Mouse (Mus musculus): ENCODE results near the gene Slbp. TPM values are rescaled to one million over a fixed set of nuclear protein-coding genes. Genes with fewer than 3 reads are reported as not detected.

The Slbp gene
- total and polyA plus RNA-seq, 3 experiments: 233 to 731 (median 255) TPM

DNA sequence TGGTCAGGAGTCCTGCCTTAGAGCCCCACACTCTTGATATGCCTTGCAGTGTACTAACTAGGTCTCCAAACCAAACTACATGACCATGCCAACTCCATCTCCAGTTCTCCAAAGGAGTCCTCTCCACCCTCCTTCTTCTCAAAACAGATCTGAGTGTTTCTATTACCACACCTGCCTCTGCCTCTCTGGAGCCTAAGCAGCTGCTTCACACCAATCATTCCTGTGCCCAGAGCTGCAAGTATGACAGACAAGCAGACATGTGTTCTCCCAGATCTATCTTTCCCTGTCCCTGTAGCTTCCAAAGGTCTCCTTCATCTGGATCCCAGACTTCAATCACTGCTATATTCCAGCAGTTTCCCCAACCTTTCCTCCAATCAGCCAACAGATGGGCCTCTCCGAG is 4.4 kb upstream of the Slbp start:
- DNase-seq (ENCODE audit: low read depth, low spot score): no peak
- H3K36me3 ChIP-seq (ENCODE audit: control insufficient read depth in 1 of 2, insufficient read depth in 2 of 2, low read length in 2 of 2): peaks cover 10 to 26% of the 10 kb centered on the region in 2 experiments
- peaks cover 0 to 21% of the 10 kb centered on the region in 2 experiments; a peak in 2 of 4 replicates for H3K4me1 ChIP-seq (ENCODE audit: control insufficient read depth in 1 of 2, insufficient read depth in 2 of 2, low read length in 2 of 2)
- H3K27me3 ChIP-seq (ENCODE audit: control insufficient read depth in 1 of 2, insufficient read depth in 2 of 2, low read length in 2 of 2): no peaks in the 10 kb centered on the region
- no peaks in the 10 kb centered on the region for H3K9me3 ChIP-seq (replicated peaks; ENCODE audit: insufficient read depth, low read length)
- H3K27ac ChIP-seq (ENCODE audit: control insufficient read depth, low read depth, low read length): peak overlapping the region; percentile 78
- H3K9ac ChIP-seq (ENCODE audit: control insufficient read depth, low read depth, low read length, poor library complexity, severe bottlenecking): peak overlapping the region; percentile 80
- H3K4me3 ChIP-seq (ENCODE audit: control insufficient read depth in 1 of 2, insufficient read depth in 1 of 2, low read depth in 2 of 2, low read length in 2 of 2): peak overlapping the region; percentile 67 to 75
- H3K79me2 ChIP-seq (ENCODE audit: control insufficient read depth, insufficient read depth, low read length, poor library complexity): peaks cover 55% of the 10 kb centered on the region
- TF ChIP-seq ZMIZ1 (IDR thresholded peaks at IDR 0.05; ENCODE audit: low read depth, low read length): no peak
- TF ChIP-seq MAZ (IDR thresholded peaks at IDR 0.05; ENCODE audit: low read depth, low read length): no peak

DNA sequence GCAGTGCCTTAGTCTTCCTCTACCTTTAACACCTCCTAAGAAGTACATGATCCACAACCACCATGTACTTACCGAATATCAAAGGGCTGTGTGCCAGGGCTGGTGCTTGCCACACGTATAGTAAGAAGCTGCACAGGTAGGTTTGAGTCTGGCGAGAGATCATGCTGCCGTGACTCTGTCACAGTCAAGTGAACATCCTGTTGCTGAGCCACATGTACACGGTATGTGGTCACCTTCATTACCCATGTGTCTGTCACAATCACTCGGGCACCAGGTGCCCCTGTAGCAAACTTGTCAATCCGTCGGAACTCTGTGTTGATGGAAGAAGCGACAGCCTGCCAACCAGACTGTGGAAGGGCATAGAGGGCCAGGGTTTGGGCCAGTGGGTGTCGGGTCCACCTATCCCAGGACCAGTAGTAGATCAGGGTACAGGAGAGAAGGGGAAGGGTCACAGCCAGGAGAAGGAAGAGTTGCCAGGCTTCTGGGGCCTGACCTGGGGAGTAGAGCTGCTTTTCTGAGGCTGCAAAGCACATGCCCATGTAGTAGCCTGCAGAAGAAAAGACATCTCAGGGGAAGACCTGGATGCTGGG is 3.0 kb upstream of the Slbp start:
- no peaks in the 10 kb centered on the region for H3K27me3 ChIP-seq (ENCODE audit: control insufficient read depth in 1 of 2, insufficient read depth in 2 of 2, low read length in 2 of 2)
- H3K36me3 ChIP-seq (ENCODE audit: control insufficient read depth in 1 of 2, insufficient read depth in 2 of 2, low read length in 2 of 2): peaks cover 3 to 25% of the 10 kb centered on the region in 2 experiments
- no peaks in the 10 kb centered on the region for H3K9me3 ChIP-seq (replicated peaks; ENCODE audit: insufficient read depth, low read length)
- H3K9ac ChIP-seq (ENCODE audit: control insufficient read depth, low read depth, low read length, poor library complexity, severe bottlenecking): no peak overlapping the region
- H3K4me1 ChIP-seq (ENCODE audit: control insufficient read depth in 1 of 2, insufficient read depth in 2 of 2, low read length in 2 of 2): peaks cover 4 to 25% of the 10 kb centered on the region in 2 experiments
- no peak overlapping the region for H3K4me3 ChIP-seq (ENCODE audit: control insufficient read depth in 1 of 2, insufficient read depth in 1 of 2, low read depth in 2 of 2, low read length in 2 of 2)
- peaks cover 65% of the 10 kb centered on the region for H3K79me2 ChIP-seq (ENCODE audit: control insufficient read depth, insufficient read depth, low read length, poor library complexity)
- TF ChIP-seq USF1 (IDR thresholded peaks at IDR 0.05; ENCODE audit: low read depth, low read length) (no peak), JUND (IDR thresholded peaks at IDR 0.05; ENCODE audit: low read depth, low read length) (no peak), NRF1 (IDR thresholded peaks at IDR 0.05; ENCODE audit: insufficient read depth, low read depth, low read length, poor library complexity, severe bottlenecking) (no peak), RAD21 (IDR thresholded peaks at IDR 0.05; ENCODE audit: low read depth, low read length) (no peak), ZMIZ1 (IDR thresholded peaks at IDR 0.05; ENCODE audit: low read depth, low read length) (no peak), MAX (IDR thresholded peaks at IDR 0.05; ENCODE audit: low read length) (no peak)
- DNase-seq (ENCODE audit: low read depth, low spot score): no peak
- no peak overlapping the region for H3K27ac ChIP-seq (ENCODE audit: control insufficient read depth, low read depth, low read length)

DNA sequence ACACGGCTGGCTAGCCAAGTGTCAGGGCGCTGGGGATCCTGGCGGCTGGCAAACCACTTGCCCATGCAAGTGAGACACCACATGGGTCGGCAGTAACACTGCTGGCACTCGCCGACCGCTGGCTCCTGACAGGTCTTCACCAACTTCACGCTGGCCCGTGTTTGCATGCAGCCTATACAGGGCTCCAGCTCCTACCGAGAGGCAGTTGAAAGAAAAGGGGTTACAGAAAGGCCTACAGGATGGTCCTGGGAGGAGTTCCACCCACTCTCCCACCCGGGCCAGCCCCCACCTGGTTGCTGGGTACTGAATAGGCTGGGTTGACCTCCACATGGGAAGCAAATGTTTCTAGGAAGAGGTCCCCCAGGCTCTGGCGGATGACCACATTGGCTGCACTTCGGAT is 2.0 kb upstream of the Slbp start:
- no peaks in the 10 kb centered on the region for H3K9me3 ChIP-seq (replicated peaks; ENCODE audit: insufficient read depth, low read length)
- peaks cover 65% of the 10 kb centered on the region for H3K79me2 ChIP-seq (ENCODE audit: control insufficient read depth, insufficient read depth, low read length, poor library complexity)
- H3K27ac ChIP-seq (ENCODE audit: control insufficient read depth, low read depth, low read length): no peak overlapping the region
- no peak for DNase-seq (ENCODE audit: low read depth, low spot score)
- no peak overlapping the region for H3K4me3 ChIP-seq (ENCODE audit: control insufficient read depth in 1 of 2, insufficient read depth in 1 of 2, low read depth in 2 of 2, low read length in 2 of 2)
- TF ChIP-seq BHLHE40 (IDR thresholded peaks at IDR 0.05; ENCODE audit: borderline replicate concordance, low read depth, low read length) (no peak), ZKSCAN1 (IDR thresholded peaks at IDR 0.05; ENCODE audit: low read depth, low read length) (no peak), TBP (IDR thresholded peaks at IDR 0.05; ENCODE audit: low read depth, low read length) (no peak), POLR2AphosphoS2 (IDR thresholded peaks at IDR 0.05; ENCODE audit: low read length) (no peak), GATA1 (IDR thresholded peaks at IDR 0.05; ENCODE audit: low read depth, low read length) (no peak), ETS1 (IDR thresholded peaks at IDR 0.05; ENCODE audit: low read depth, low read length) (no peak), ZMIZ1 (IDR thresholded peaks at IDR 0.05; ENCODE audit: low read depth, low read length) (no peak), CHD1 (IDR thresholded peaks at IDR 0.05; ENCODE audit: low read depth, low read length) (no peak), ELF1 (IDR thresholded peaks at IDR 0.05; ENCODE audit: low read depth, low read length) (no peak), MYC (IDR thresholded peaks at IDR 0.05; ENCODE audit: low read depth, low read length) (no peak), KAT2A (conservative IDR thresholded peaks at IDR 0.05; ENCODE audit: low read depth, low read length) (no peak), MAX (IDR thresholded peaks at IDR 0.05; ENCODE audit: low read length) (no peak)
- H3K27me3 ChIP-seq (ENCODE audit: control insufficient read depth in 1 of 2, insufficient read depth in 2 of 2, low read length in 2 of 2): no peaks in the 10 kb centered on the region
- peaks cover 3 to 29% of the 10 kb centered on the region in 2 experiments for H3K36me3 ChIP-seq (ENCODE audit: control insufficient read depth in 1 of 2, insufficient read depth in 2 of 2, low read length in 2 of 2)
- H3K4me1 ChIP-seq (ENCODE audit: control insufficient read depth in 1 of 2, insufficient read depth in 2 of 2, low read length in 2 of 2): peaks cover 4 to 25% of the 10 kb centered on the region in 2 experiments
- no peak overlapping the region for H3K9ac ChIP-seq (ENCODE audit: control insufficient read depth, low read depth, low read length, poor library complexity, severe bottlenecking)

Data from MEL (cell line).